Mouse (Mus musculus): ENCODE data around the gene Oas1g.
"Not testable (repeated sequence)": the region's sequence is repeated elsewhere in the genome, so short reads cannot be mapped to it uniquely, and the experiment has no call there.

Oas1g gene

GRCm38 (mm10) chr5:120888294-120888815 lies 942 bp upstream of the Oas1g start:
- not testable (repeated sequence) for DNase-seq

- DNase-seq, result no peak
Measured at GRCm38 (mm10) chr5:120887831-120888230, 418 bp upstream of the Oas1g start.

GRCm38 (mm10) chr5:120881681-120882080 lies 5.7 kb downstream of the Oas1g start:
- not testable (repeated sequence) for DNase-seq

- not testable (repeated sequence) for DNase-seq
Measured at GRCm38 (mm10) chr5:120878803-120879202, 8.6 kb downstream of the Oas1g start.

- DNase-seq, result not testable (repeated sequence)
Measured at GRCm38 (mm10) chr5:120877407-120877806, 10.0 kb downstream of the Oas1g start.

GRCm38 (mm10) chr5:120876839-120877238 lies 10.6 kb downstream of the Oas1g start:
- DNase-seq, result peak in 1 of 2 experiments; percentile 55

- no peak for DNase-seq
Measured at GRCm38 (mm10) chr5:120871469-120871868, 15.9 kb downstream of the Oas1g start.

GRCm38 (mm10) chr5:120870782-120871181 lies 16.6 kb downstream of the Oas1g start:
- no peak for DNase-seq

- DNase-seq, result no peak
Measured at GRCm38 (mm10) chr5:120870081-120870480, 17.3 kb downstream of the Oas1g start.

GRCm38 (mm10) chr5:120869436-120870015 lies 17.9 kb downstream of the Oas1g start:
- no peak for DNase-seq

- DNase-seq, result no peak
Measured at GRCm38 (mm10) chr5:120865336-120865860, 22.0 kb downstream of the Oas1g start.

GRCm38 (mm10) chr5:120861121-120861520 lies 26.3 kb downstream of the Oas1g start, which contains the start of gene Oas1h:
TSS of gene Oas1h (plus strand) at chr5:120861421.
- DNase-seq, result no peak

- peak in 1 of 2 experiments; percentile 51 for DNase-seq
Measured at GRCm38 (mm10) chr5:120859241-120859640, 28.2 kb downstream of the Oas1g start.

- peak; percentile 38 to 54 for DNase-seq
Measured at GRCm38 (mm10) chr5:120849601-120850136, 37.7 kb downstream of the Oas1g start.

GRCm38 (mm10) chr5:120847067-120847466 lies 40.3 kb downstream of the Oas1g start, which contains the start of gene Oas1f:
TSS of gene Oas1f (plus strand) at chr5:120847367.
- DNase-seq, result no peak

- peak; percentile 20 to 58 for DNase-seq
Measured at GRCm38 (mm10) chr5:120844713-120845112, 42.7 kb downstream of the Oas1g start.

GRCm38 (mm10) chr5:120836731-120837585 lies 50.5 kb downstream of the Oas1g start:
- peak; percentile 68 to 82 for DNase-seq

- no peak for DNase-seq
Measured at GRCm38 (mm10) chr5:120833335-120834280, 53.8 kb downstream of the Oas1g start.

- DNase-seq, result no peak
Measured at GRCm38 (mm10) chr5:120831031-120831430, 56.4 kb downstream of the Oas1g start.

All from cerebellum, postnatal 25 days (tissue).